Mouse (Mus musculus): ENCODE data around the gene Smim5.

DNA sequence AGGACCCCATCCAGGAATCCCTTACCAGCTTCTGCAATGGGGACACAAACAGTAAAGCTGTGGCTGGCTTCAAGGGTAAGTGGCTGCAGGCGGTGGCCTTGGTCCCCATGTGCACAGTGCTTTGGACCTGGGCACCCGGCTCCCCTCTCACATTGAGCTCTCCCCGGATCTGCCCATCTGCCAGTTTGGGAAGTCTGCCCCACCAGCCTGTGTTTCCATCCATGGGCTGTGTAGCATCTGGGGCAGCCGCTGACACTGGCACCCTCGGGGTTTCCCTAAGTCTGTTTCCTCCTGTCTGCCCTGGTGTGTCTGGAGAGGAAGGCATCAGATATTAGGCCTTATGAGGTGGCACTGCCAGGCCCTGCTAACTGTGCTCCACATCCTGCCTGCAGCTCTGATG lies 11.7 kb upstream of the Smim5 start:
- TF ChIP-seq POLR2A (IDR thresholded peaks at IDR 0.05; ENCODE audit: borderline replicate concordance, insufficient read depth, low read length) = no peak
- TF ChIP-seq CTCF (IDR thresholded peaks at IDR 0.05; ENCODE audit: borderline replicate concordance, insufficient read depth, low read depth, low read length) = no peak

Measured in cerebellum, adult 2 months (tissue).